Mouse (Mus musculus): ENCODE measurements at regions not wholly inside any gene's neighbourhood (a gene's known extent, or its start where the extent isn't known, plus 50 kb on each side); places are given as distances from the start of the nearest gene placed in this dataset.

DNA sequence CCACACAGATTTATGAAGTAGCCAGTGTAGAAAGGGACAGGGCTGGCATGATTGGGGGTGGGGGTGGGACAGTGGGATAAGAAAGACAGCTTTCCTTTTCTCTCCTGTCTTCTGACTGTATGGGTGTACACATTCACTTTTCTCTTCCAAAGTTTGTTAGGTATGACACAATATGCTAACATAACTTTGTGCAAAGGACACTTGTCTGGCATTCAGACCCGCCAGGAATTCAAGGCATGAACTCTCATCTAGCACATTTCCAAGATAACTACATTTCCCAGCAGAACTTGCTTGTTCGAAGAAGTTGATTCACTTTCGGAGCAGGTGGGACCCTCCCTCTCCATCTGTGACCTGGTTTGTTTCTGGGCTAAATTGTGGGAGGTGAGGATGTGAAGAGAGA lies 289.7 kb downstream of the Hlx start:
- Histone ChIP-seq H3K4me1 (peaks cover 9% of the 10 kb centered on the region), H3K36me3 (replicated peaks) (no peaks in the 10 kb centered on the region), H3K27me3 (replicated peaks; ENCODE audit: low read depth, poor library complexity, severe bottlenecking) (no peaks in the 10 kb centered on the region), H3K9me3 (no peaks in the 10 kb centered on the region), H3K4me3 (no peak overlapping the region), H3K27ac (replicated peaks) (no peak overlapping the region)
- 82% methylated on average over 3 of the region's 3 CpGs for WGBS
- DNase-seq (ENCODE audit: low spot score): no peak

DNA sequence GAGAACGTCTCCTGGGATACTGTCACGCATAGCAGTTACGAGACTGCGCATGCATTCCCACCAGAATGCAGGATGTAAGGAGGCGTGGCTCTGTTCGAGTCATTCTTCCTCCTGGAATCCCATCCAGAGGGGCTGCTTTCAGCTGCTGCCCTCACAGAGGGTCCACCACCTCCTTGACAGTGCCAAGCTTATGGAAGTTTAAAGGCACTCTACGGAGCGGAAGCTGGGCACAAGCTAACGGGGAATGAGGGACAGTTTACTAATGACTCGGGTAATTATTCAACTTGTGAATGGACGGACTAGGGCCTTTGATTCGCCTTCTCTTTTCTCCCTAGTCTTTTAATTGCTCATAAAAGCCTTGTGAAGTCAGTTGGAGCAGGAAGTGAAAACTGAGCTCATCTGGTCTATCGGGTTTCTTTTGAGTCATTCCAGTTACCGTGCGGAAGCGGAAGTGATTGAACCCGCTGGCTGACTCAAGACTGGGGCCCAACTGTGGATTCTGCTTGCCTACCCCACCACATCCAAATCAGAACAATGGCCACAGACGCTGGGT lies 291.3 kb downstream of the Hlx start:
- Histone ChIP-seq H3K9me3 (no peaks in the 10 kb centered on the region), H3K27me3 (replicated peaks; ENCODE audit: low read depth, poor library complexity, severe bottlenecking) (no peaks in the 10 kb centered on the region), H3K4me3 (peak overlapping the region; percentile 37; the same call in 1 of the 2 replicates), H3K27ac (replicated peaks) (peak overlapping the region; percentile 75), H3K4me1 (peaks cover 9% of the 10 kb centered on the region), H3K36me3 (replicated peaks) (no peaks in the 10 kb centered on the region)
- peak; percentile 35 for DNase-seq (ENCODE audit: low spot score)
- WGBS: 40% methylated on average over 18 of the region's 18 CpGs

DNA sequence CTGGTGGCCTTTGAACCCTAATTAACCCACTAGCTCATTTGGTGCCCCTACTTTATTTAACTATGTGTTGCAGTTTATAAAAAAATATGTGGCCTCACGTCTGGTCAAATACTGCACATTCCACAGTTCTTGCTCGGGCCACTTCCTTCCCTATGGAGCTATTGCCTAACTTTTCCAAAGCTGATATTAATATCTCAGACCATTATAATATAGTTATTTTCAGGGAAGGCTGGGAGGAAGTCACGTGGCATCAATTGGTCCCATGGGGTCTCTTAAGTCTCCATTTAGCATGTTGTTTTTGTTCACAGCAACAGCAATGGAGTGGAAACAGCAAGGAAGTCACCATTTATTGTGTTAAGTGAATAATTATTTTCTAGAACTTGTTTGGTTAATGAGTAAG lies 292.9 kb downstream of the Hlx start:
- Histone ChIP-seq H3K4me1 (peaks cover 9% of the 10 kb centered on the region), H3K27ac (replicated peaks) (no peak overlapping the region), H3K9me3 (no peaks in the 10 kb centered on the region), H3K4me3 (no peak overlapping the region), H3K27me3 (replicated peaks; ENCODE audit: low read depth, poor library complexity, severe bottlenecking) (no peaks in the 10 kb centered on the region), H3K36me3 (replicated peaks) (no peaks in the 10 kb centered on the region)
- DNase-seq (ENCODE audit: low spot score): no peak
- 67% methylated on average over 3 of the region's 3 CpGs for WGBS

GRCm38 (mm10) chr1:184436387-184436786 lies 296.0 kb downstream of the Hlx start:
- no peaks in the 10 kb centered on the region for H3K9me3 ChIP-seq
- H3K27ac ChIP-seq (replicated peaks): no peak overlapping the region
- H3K4me3 ChIP-seq: no peak overlapping the region
- no peaks in the 10 kb centered on the region for H3K27me3 ChIP-seq (replicated peaks; ENCODE audit: low read depth, poor library complexity, severe bottlenecking)
- H3K4me1 ChIP-seq: peaks cover 7% of the 10 kb centered on the region
- WGBS: 78% methylated on average over 3 of the region's 3 CpGs
- DNase-seq (ENCODE audit: low spot score): no peak
- no peaks in the 10 kb centered on the region for H3K36me3 ChIP-seq (replicated peaks)

GRCm38 (mm10) chr1:184428612-184429011 lies 303.8 kb downstream of the Hlx start:
- no peak for DNase-seq (ENCODE audit: low spot score)
- H3K36me3 ChIP-seq (replicated peaks): no peaks in the 10 kb centered on the region
- H3K4me1 ChIP-seq: 0 out of 2 replicates have a peak, but pooled peaks cover 4% of the 10 kb centered on the region
- no peak overlapping the region for H3K4me3 ChIP-seq
- 49% methylated on average over 8 of the region's 8 CpGs for WGBS
- no peaks in the 10 kb centered on the region for H3K27me3 ChIP-seq (replicated peaks; ENCODE audit: low read depth, poor library complexity, severe bottlenecking)
- no peaks in the 10 kb centered on the region for H3K9me3 ChIP-seq
- no peak overlapping the region for H3K27ac ChIP-seq (replicated peaks)

- 81% methylated on average over 3 of the region's 3 CpGs for WGBS
- H3K27ac ChIP-seq (replicated peaks): no peak overlapping the region
Measured at GRCm38 (mm10) chr1:184428035-184428434, 304.4 kb downstream of the Hlx start.

GRCm38 (mm10) chr1:184425694-184426093 lies 306.7 kb downstream of the Hlx start:
- no peaks in the 10 kb centered on the region for H3K36me3 ChIP-seq (replicated peaks)
- no peak overlapping the region for H3K27ac ChIP-seq (replicated peaks)
- H3K4me1 ChIP-seq: 0 out of 2 replicates have a peak, but pooled peaks cover 4% of the 10 kb centered on the region
- H3K27me3 ChIP-seq (replicated peaks; ENCODE audit: low read depth, poor library complexity, severe bottlenecking): no peaks in the 10 kb centered on the region
- H3K9me3 ChIP-seq: no peaks in the 10 kb centered on the region
- H3K4me3 ChIP-seq: no peak overlapping the region
- DNase-seq (ENCODE audit: low spot score): no peak
- 92% methylated on average over 1 of the region's 1 CpGs for WGBS

More at GRCm38 (mm10) chr1:184428035-184428434, 304.4 kb downstream of the Hlx start:
- no peak for DNase-seq (ENCODE audit: low spot score)
- Histone ChIP-seq H3K4me3 (no peak overlapping the region), H3K27me3 (replicated peaks; ENCODE audit: low read depth, poor library complexity, severe bottlenecking) (no peaks in the 10 kb centered on the region), H3K36me3 (replicated peaks) (no peaks in the 10 kb centered on the region), H3K9me3 (no peaks in the 10 kb centered on the region), H3K4me1 (0 out of 2 replicates have a peak, but pooled peaks cover 4% of the 10 kb centered on the region)

- Histone ChIP-seq H3K27me3 (replicated peaks; ENCODE audit: low read depth, poor library complexity, severe bottlenecking) (no peaks in the 10 kb centered on the region), H3K4me1 (0 out of 2 replicates have a peak, but pooled peaks cover 4% of the 10 kb centered on the region), H3K4me3 (no peak overlapping the region), H3K27ac (replicated peaks) (no peak overlapping the region), H3K36me3 (replicated peaks) (no peaks in the 10 kb centered on the region), H3K9me3 (no peaks in the 10 kb centered on the region)
- WGBS: 76% methylated on average over 2 of the region's 2 CpGs
- DNase-seq (ENCODE audit: low spot score): no peak
Measured at GRCm38 (mm10) chr1:184424035-184424434, 308.4 kb downstream of the Hlx start.

DNA sequence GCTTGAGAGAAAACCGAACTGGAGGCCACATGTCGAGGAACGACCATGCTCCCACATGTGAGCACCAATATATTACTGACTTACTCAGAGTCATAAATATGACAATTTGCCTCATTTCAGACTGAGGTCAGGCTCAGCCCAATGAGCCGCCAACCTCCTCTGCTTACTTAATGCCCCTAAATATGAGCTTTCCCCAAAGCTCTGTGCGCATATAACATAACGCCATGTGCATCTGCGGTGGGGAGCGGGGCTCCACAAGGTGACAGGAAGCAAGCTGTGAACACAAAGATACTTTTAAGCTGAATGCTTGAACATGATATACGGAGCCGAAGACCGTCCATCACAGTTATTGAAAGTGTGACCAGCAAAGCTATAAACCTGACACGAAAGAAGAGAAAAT lies 319.8 kb downstream of the Hlx start:
- H3K4me3 ChIP-seq: no peak overlapping the region
- DNase-seq (ENCODE audit: low spot score): no peak
- H3K27me3 ChIP-seq (replicated peaks; ENCODE audit: low read depth, poor library complexity, severe bottlenecking): no peaks in the 10 kb centered on the region
- H3K4me1 ChIP-seq: no peaks in the 10 kb centered on the region
- 91% methylated on average over 12 of the region's 12 CpGs for WGBS
- no peaks in the 10 kb centered on the region for H3K36me3 ChIP-seq (replicated peaks)
- H3K27ac ChIP-seq (replicated peaks): no peak overlapping the region
- no peaks in the 10 kb centered on the region for H3K9me3 ChIP-seq

GRCm38 (mm10) chr1:184411066-184411465 lies 321.4 kb downstream of the Hlx start:
- no peaks in the 10 kb centered on the region for H3K9me3 ChIP-seq
- no peak overlapping the region for H3K4me3 ChIP-seq
- no peak overlapping the region for H3K27ac ChIP-seq (replicated peaks)
- no peak for DNase-seq (ENCODE audit: low spot score)
- WGBS: 68% methylated on average over 3 of the region's 3 CpGs
- H3K27me3 ChIP-seq (replicated peaks; ENCODE audit: low read depth, poor library complexity, severe bottlenecking): no peaks in the 10 kb centered on the region
- no peaks in the 10 kb centered on the region for H3K36me3 ChIP-seq (replicated peaks)
- no peaks in the 10 kb centered on the region for H3K4me1 ChIP-seq

DNA sequence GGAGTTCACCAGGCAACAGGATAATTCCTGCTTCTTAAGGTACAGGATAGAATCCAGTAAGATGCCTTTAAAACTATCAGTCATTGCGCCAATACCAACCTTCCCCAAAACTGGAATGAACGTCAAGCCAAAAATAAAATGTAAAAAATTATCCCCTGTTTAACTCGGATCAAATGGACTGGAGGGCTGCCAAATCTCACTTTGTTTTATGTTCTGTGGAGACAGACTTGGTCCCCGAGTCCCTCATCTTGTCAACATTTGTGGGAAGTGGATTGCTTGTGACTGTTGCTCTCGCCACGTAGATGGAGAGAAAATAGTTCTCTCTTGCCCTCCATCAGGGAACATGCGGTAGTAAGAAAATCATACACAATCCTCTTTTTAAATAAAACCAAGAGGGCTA lies 322.4 kb downstream of the Hlx start:
- H3K27me3 ChIP-seq (replicated peaks; ENCODE audit: low read depth, poor library complexity, severe bottlenecking): no peaks in the 10 kb centered on the region
- H3K4me1 ChIP-seq: no peaks in the 10 kb centered on the region
- no peaks in the 10 kb centered on the region for H3K36me3 ChIP-seq (replicated peaks)
- no peak overlapping the region for H3K4me3 ChIP-seq
- no peak for DNase-seq (ENCODE audit: low spot score)
- H3K27ac ChIP-seq (replicated peaks): no peak overlapping the region
- WGBS: 91% methylated on average over 7 of the region's 7 CpGs
- no peaks in the 10 kb centered on the region for H3K9me3 ChIP-seq

DNA sequence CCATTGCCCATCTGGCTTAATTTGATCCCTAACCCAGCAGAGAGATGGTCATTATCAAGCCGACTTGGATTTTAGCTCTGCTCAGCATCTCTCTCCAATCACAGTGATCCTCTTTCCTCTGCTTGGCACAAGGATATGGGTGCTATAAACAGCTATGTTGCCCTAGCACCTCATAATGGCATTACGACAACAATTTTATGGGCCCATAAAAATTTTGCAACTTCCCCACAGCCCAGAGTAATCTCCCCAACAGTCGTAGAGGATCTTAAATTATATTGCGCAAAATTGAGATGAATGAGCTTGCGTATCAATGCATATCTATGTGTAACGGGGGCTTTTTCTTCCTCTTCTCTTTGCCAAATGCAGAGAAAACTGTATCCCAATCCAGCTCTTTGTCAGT lies 329.4 kb downstream of the Hlx start:
- Histone ChIP-seq H3K9me3 (no peaks in the 10 kb centered on the region), H3K27me3 (replicated peaks; ENCODE audit: low read depth, poor library complexity, severe bottlenecking) (no peaks in the 10 kb centered on the region), H3K27ac (replicated peaks) (no peak overlapping the region), H3K4me3 (no peak overlapping the region), H3K4me1 (no peaks in the 10 kb centered on the region), H3K36me3 (replicated peaks) (no peaks in the 10 kb centered on the region)
- 89% methylated on average over 6 of the region's 6 CpGs for WGBS
- no peak for DNase-seq (ENCODE audit: low spot score)

GRCm38 (mm10) chr1:184395215-184395614 lies 337.2 kb downstream of the Hlx start:
- WGBS: 53% methylated on average over 15 of the region's 15 CpGs
- Histone ChIP-seq H3K9me3 (no peaks in the 10 kb centered on the region), H3K36me3 (replicated peaks) (no peaks in the 10 kb centered on the region), H3K4me1 (no peaks in the 10 kb centered on the region), H3K27ac (replicated peaks) (no peak overlapping the region), H3K4me3 (no peak overlapping the region), H3K27me3 (replicated peaks; ENCODE audit: low read depth, poor library complexity, severe bottlenecking) (no peaks in the 10 kb centered on the region)
- peak; percentile 60 for DNase-seq (ENCODE audit: low spot score)
